Mouse (Mus musculus): Measurements from ENCODE around the gene Spsb1. TPM values are rescaled to one million over a fixed set of nuclear protein-coding genes. Genes with fewer than 3 reads are reported as not detected.

Spsb1 gene
- polyA plus RNA-seq, 1 experiment from 2014 or later: 26.9 TPM

DNA sequence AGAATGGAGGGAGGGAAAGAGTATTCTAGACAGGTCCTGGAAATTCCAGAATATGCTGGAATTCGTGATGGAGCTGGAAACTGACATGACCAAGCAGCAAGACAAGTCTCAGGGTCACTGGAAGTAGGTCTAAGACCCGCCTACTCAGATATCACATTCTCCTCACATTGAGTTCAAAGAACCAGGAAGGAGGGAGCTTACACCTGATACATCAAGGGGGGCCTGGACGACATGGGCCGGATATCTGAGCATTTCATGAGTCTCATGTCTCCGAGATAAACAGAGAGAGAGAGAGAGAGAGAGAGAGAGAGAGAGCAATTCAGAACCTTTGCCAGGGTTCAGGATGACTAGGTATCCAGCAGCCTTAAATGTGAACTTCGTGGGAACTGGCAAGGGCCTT lies 82.6 kb downstream of the Spsb1 start:
- Histone ChIP-seq H3K36me3 (ENCODE audit: control insufficient read depth, insufficient read depth, low read length) (no peaks in the 10 kb centered on the region), H3K9ac (ENCODE audit: low read length) (no peak overlapping the region), H3K4me3 (ENCODE audit: low read depth, low read length) (no peak overlapping the region), H3K9me3 (ENCODE audit: control insufficient read depth, low read length) (no peaks in the 10 kb centered on the region), H3K4me1 (ENCODE audit: control insufficient read depth, insufficient read depth, low read length) (peaks cover 28% of the 10 kb centered on the region), H3K27ac (ENCODE audit: low read depth, low read length) (no peak overlapping the region), H3K4me2 (ENCODE audit: low read depth) (no peak overlapping the region), H3K27me3 (ENCODE audit: control insufficient read depth, insufficient read depth, low read length) (no peaks in the 10 kb centered on the region)
- ATAC-seq (ENCODE audit: insufficient read depth, low FRiP score, low TSS enrichment) (no peak), DNase-seq (ENCODE audit: low spot score) (no peak)
- WGBS: 88% methylated on average over 6 of the region's 6 CpGs

DNA sequence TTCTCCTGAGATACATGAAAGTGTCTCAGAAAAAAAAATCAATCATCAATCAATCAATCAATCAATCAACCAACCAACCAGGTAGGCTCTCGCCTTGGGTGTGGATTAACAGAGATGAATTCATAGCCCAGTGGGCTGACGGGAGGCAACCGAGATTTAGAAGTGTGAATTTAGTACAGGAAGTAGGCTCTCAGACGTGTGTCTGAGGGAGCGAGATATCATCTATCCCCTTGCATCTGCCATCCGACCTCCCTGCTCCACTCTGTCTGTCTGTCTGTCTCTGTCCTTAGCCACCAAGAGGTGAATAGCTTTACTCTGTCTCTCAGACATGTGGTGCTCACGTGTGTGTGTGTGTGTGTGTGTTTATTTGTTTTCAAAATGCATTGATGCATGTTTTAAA lies 83.3 kb downstream of the Spsb1 start:
- Histone ChIP-seq H3K27me3 (ENCODE audit: control insufficient read depth, insufficient read depth, low read length) (no peaks in the 10 kb centered on the region), H3K9ac (ENCODE audit: low read length) (no peak overlapping the region), H3K36me3 (ENCODE audit: control insufficient read depth, insufficient read depth, low read length) (no peaks in the 10 kb centered on the region), H3K27ac (ENCODE audit: low read depth, low read length) (no peak overlapping the region), H3K4me3 (ENCODE audit: low read depth, low read length) (no peak overlapping the region), H3K4me1 (ENCODE audit: control insufficient read depth, insufficient read depth, low read length) (peaks cover 21% of the 10 kb centered on the region), H3K9me3 (ENCODE audit: control insufficient read depth, low read length) (no peaks in the 10 kb centered on the region), H3K4me2 (ENCODE audit: low read depth) (no peak overlapping the region)
- ATAC-seq (ENCODE audit: insufficient read depth, low FRiP score, low TSS enrichment): no peak
- DNase-seq (ENCODE audit: low spot score): no peak
- 67% methylated on average over 7 of the region's 7 CpGs for WGBS

DNA sequence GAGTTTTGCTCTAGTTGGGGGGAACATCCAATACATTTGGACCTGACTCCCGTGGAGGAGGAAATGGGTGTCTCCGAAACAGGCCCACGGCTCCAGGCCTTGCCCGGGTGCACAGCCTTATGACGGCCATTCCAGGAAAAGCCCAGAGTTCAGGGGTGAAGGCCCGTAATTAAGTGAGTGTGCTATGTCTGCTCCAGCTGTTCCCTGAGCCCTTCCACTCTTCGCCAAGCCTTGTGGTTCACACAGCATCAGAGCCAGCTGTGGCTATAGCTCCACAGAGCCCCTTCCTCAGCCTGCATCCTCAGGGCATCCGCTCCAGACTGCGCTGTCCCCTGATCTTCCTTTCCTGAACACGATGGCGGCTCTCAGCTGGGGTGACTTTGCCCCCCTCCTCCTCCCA lies 83.8 kb downstream of the Spsb1 start:
- ATAC-seq (ENCODE audit: insufficient read depth, low FRiP score, low TSS enrichment) (no peak), DNase-seq (ENCODE audit: low spot score) (no peak)
- H3K9me3 ChIP-seq (ENCODE audit: control insufficient read depth, low read length): no peaks in the 10 kb centered on the region
- no peak overlapping the region for H3K27ac ChIP-seq (ENCODE audit: low read depth, low read length)
- H3K27me3 ChIP-seq (ENCODE audit: control insufficient read depth, insufficient read depth, low read length): no peaks in the 10 kb centered on the region
- H3K36me3 ChIP-seq (ENCODE audit: control insufficient read depth, insufficient read depth, low read length): no peaks in the 10 kb centered on the region
- WGBS: 70% methylated on average over 11 of the region's 11 CpGs
- H3K4me2 ChIP-seq (ENCODE audit: low read depth): no peak overlapping the region
- H3K4me3 ChIP-seq (ENCODE audit: low read depth, low read length): no peak overlapping the region
- H3K9ac ChIP-seq (ENCODE audit: low read length): no peak overlapping the region
- H3K4me1 ChIP-seq (ENCODE audit: control insufficient read depth, insufficient read depth, low read length): peaks cover 15% of the 10 kb centered on the region

DNA sequence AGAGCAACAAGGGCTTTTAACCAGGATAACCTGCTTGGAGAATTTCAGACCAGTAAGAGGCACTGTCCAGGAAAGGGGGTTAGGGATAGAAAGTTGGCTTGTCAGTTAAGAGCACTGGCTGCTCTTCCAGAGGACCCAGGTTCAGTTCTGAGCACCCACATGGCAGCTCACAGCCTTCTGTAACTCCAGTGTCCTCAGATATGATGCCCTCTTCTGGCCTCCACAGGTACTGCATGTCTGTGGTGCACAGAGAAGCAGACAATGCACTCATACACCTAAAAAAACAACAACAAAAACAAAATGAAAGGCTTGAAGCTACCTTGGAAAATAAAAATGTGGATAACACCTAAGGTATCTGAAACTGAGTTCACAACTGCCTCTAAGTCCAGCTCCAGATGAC lies 84.4 kb downstream of the Spsb1 start:
- Histone ChIP-seq H3K36me3 (ENCODE audit: control insufficient read depth, insufficient read depth, low read length) (no peaks in the 10 kb centered on the region), H3K9me3 (ENCODE audit: control insufficient read depth, low read length) (no peaks in the 10 kb centered on the region), H3K4me2 (ENCODE audit: low read depth) (no peak overlapping the region), H3K27me3 (ENCODE audit: control insufficient read depth, insufficient read depth, low read length) (no peaks in the 10 kb centered on the region), H3K4me1 (ENCODE audit: control insufficient read depth, insufficient read depth, low read length) (peaks cover 9% of the 10 kb centered on the region), H3K27ac (ENCODE audit: low read depth, low read length) (no peak overlapping the region), H3K4me3 (ENCODE audit: low read depth, low read length) (no peak overlapping the region), H3K9ac (ENCODE audit: low read length) (no peak overlapping the region)
- no peak for DNase-seq (ENCODE audit: low spot score)
- no peak for ATAC-seq (ENCODE audit: insufficient read depth, low FRiP score, low TSS enrichment)

DNA sequence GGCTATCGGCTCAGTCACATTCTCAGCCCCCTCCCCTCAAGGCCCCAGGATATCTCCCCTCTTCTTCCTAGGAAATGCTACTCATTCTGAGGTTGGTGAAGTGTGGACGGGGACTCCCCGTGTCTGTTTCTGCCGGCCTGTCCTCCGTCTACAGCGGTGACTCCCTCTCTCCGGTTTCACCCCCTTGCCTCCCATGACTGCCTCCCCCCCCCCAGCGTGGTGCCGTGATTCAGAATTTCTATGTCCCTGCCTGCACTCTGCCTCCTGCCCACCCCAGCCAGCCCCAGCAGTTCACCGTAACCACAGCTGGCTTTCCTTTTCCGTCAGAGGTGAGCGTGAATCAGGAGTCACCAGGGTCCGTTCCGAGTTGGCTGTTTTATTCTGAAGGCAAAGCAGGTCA lies 86.1 kb downstream of the Spsb1 start:
- Histone ChIP-seq H3K9me3 (ENCODE audit: control insufficient read depth, low read length) (no peaks in the 10 kb centered on the region), H3K27me3 (ENCODE audit: control insufficient read depth, insufficient read depth, low read length) (no peaks in the 10 kb centered on the region), H3K4me2 (ENCODE audit: low read depth) (no peak overlapping the region), H3K36me3 (ENCODE audit: control insufficient read depth, insufficient read depth, low read length) (no peaks in the 10 kb centered on the region), H3K4me3 (ENCODE audit: low read depth, low read length) (no peak overlapping the region), H3K4me1 (ENCODE audit: control insufficient read depth, insufficient read depth, low read length) (0 out of 2 replicates have a peak, but pooled peaks cover 3% of the 10 kb centered on the region), H3K27ac (ENCODE audit: low read depth, low read length) (no peak overlapping the region), H3K9ac (ENCODE audit: low read length) (no peak overlapping the region)
- ATAC-seq (ENCODE audit: insufficient read depth, low FRiP score, low TSS enrichment): no peak
- DNase-seq (ENCODE audit: low spot score): no peak
- WGBS: 72% methylated on average over 14 of the region's 14 CpGs

DNA sequence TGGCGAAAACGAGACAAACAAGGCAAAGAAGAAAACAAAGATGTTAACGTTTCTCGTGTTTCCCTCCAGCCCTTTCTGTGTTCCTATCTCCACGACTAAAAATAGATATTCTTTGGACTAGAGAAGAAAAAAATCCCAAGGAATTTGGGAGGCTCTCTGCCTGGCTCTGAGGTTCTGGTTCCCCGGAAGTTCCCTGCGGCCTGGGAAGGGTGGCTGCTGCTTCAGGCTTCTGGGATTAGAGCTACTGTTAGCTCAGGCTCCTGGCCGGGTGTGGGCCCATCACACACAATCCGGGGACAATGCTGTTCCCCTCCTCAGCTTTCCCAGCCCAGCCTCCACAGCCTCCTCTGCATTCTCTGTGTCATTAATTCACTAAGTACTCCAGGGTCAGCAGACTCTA lies 86.8 kb downstream of the Spsb1 start:
- WGBS: 78% methylated on average over 9 of the region's 9 CpGs

DNA sequence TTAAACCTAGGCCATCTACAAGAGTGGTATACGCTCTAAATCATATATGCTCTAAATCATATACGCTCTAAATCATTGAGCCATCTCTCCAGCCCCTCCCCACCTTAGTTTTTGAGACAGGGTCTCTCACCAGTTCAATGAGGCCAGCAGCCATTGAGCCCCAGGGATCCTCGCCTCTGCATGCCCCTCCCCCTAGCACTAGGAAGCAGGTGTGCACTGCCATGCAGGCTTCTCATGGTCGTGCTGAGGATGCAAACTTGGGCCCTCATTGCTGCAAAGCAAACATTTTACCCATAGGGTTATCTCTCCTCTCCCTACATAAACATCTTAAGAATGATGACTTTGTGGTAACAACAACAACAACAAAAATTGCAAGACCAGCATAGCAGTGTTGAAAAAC lies 87.5 kb downstream of the Spsb1 start:
- DNase-seq (ENCODE audit: low spot score): no peak
- no peak for ATAC-seq (ENCODE audit: insufficient read depth, low FRiP score, low TSS enrichment)
- WGBS: 69% methylated on average over 4 of the region's 4 CpGs

More for the DNA sequence above, 86.8 kb downstream of the Spsb1 start:
- no peak overlapping the region for H3K4me2 ChIP-seq (ENCODE audit: low read depth)
- H3K9me3 ChIP-seq (ENCODE audit: control insufficient read depth, low read length): no peaks in the 10 kb centered on the region
- H3K4me3 ChIP-seq (ENCODE audit: low read depth, low read length): no peak overlapping the region
- H3K36me3 ChIP-seq (ENCODE audit: control insufficient read depth, insufficient read depth, low read length): no peaks in the 10 kb centered on the region
- DNase-seq (ENCODE audit: low spot score): no peak
- H3K4me1 ChIP-seq (ENCODE audit: control insufficient read depth, insufficient read depth, low read length): 0 out of 2 replicates have a peak, but pooled peaks cover 3% of the 10 kb centered on the region
- H3K9ac ChIP-seq (ENCODE audit: low read length): no peak overlapping the region
- H3K27ac ChIP-seq (ENCODE audit: low read depth, low read length): no peak overlapping the region
- no peaks in the 10 kb centered on the region for H3K27me3 ChIP-seq (ENCODE audit: control insufficient read depth, insufficient read depth, low read length)
- no peak for ATAC-seq (ENCODE audit: insufficient read depth, low FRiP score, low TSS enrichment)

DNA sequence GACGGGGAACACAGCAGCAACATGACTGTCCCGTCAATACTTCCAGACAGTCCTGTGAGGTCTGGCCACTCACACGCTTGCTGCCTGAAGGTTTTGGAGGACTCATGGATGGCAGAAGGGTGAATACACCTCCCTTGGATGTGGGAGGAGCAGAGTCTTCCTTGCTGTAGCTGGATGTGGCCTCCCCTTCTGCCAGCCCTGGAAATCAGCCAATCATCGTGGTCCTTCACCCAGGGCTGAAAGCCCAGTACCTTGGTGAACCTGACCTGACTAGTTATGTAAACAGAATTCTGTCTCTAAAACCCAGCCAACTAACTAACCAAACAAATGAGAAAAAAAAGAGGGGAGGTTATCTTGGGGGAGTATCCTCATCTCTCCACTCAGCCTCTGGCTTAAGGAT lies 90.4 kb downstream of the Spsb1 start:
- H3K4me2 ChIP-seq (ENCODE audit: low read depth): no peak overlapping the region
- DNase-seq (ENCODE audit: low spot score): no peak
- no peak for ATAC-seq (ENCODE audit: insufficient read depth, low FRiP score, low TSS enrichment)
- H3K9ac ChIP-seq (ENCODE audit: low read length): no peak overlapping the region
- 83% methylated on average over 4 of the region's 4 CpGs for WGBS
- H3K27ac ChIP-seq (ENCODE audit: low read depth, low read length): no peak overlapping the region
- H3K27me3 ChIP-seq (ENCODE audit: control insufficient read depth, insufficient read depth, low read length): no peaks in the 10 kb centered on the region
- no peaks in the 10 kb centered on the region for H3K9me3 ChIP-seq (ENCODE audit: control insufficient read depth, low read length)
- H3K4me1 ChIP-seq (ENCODE audit: control insufficient read depth, insufficient read depth, low read length): no peaks in the 10 kb centered on the region
- H3K4me3 ChIP-seq (ENCODE audit: low read depth, low read length): no peak overlapping the region
- no peaks in the 10 kb centered on the region for H3K36me3 ChIP-seq (ENCODE audit: control insufficient read depth, insufficient read depth, low read length)

More for the DNA sequence above, 87.5 kb downstream of the Spsb1 start:
- Histone ChIP-seq H3K4me3 (ENCODE audit: low read depth, low read length) (no peak overlapping the region), H3K9ac (ENCODE audit: low read length) (no peak overlapping the region), H3K4me1 (ENCODE audit: control insufficient read depth, insufficient read depth, low read length) (0 out of 2 replicates have a peak, but pooled peaks cover under 1% of the 10 kb centered on the region), H3K9me3 (ENCODE audit: control insufficient read depth, low read length) (no peaks in the 10 kb centered on the region), H3K27ac (ENCODE audit: low read depth, low read length) (no peak overlapping the region), H3K4me2 (ENCODE audit: low read depth) (no peak overlapping the region), H3K27me3 (ENCODE audit: control insufficient read depth, insufficient read depth, low read length) (no peaks in the 10 kb centered on the region), H3K36me3 (ENCODE audit: control insufficient read depth, insufficient read depth, low read length) (no peaks in the 10 kb centered on the region)

DNA sequence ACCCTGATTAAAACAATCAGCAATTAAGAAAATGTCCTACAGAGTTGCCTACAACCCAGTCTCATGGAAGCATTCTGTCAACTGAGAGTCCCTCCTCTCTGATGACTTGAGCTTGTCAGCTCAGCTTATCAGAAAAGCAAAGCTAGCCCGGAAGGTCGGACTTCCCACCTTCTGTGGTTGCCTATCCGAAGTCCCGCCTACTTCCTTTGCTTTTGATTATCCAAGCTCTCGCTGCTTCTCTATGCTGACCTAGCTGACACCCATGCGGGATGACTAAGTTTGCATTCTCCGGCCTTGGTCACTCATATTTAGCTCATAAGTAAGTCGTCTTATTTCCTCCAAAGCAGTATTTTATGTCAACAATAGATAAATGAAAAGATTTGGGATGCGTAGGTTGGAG lies 91.3 kb downstream of the Spsb1 start:
- Histone ChIP-seq H3K9ac (ENCODE audit: low read length) (no peak overlapping the region), H3K4me3 (ENCODE audit: low read depth, low read length) (no peak overlapping the region), H3K4me2 (ENCODE audit: low read depth) (no peak overlapping the region), H3K27me3 (ENCODE audit: control insufficient read depth, insufficient read depth, low read length) (no peaks in the 10 kb centered on the region), H3K9me3 (ENCODE audit: control insufficient read depth, low read length) (no peaks in the 10 kb centered on the region), H3K4me1 (ENCODE audit: control insufficient read depth, insufficient read depth, low read length) (no peaks in the 10 kb centered on the region), H3K27ac (ENCODE audit: low read depth, low read length) (no peak overlapping the region), H3K36me3 (ENCODE audit: control insufficient read depth, insufficient read depth, low read length) (no peaks in the 10 kb centered on the region)
- no peak for ATAC-seq (ENCODE audit: insufficient read depth, low FRiP score, low TSS enrichment)
- 88% methylated on average over 9 of the region's 9 CpGs for WGBS
- no peak for DNase-seq (ENCODE audit: low spot score)
